Mouse (Mus musculus) spleen, adult 2 months (tissue): ENCODE data around the gene Lmx1a. TPM values are rescaled to one million over a fixed set of nuclear protein-coding genes. Genes with fewer than 3 reads are reported as not detected.

Experiments
- DNase-seq, 2 experiments: peaks; one replicate each; pipeline versions ENCODE4 v3.0.0 to v3.0.0-alpha.2; 2012 to 2021; ENCODE audit warnings: low spot score in 2 of 2, low read depth in 1 of 2
- H3K27ac ChIP-seq: fragments of 200-500 bp; 2 replicates; pipeline ENCODE4 v1.5.1; 2012; ENCODE audit warnings: low read length, inconsistent platforms; ENCODE audit not compliant: insufficient read depth
- H3K27me3 ChIP-seq: fragments of 200-500 bp; 2 replicates; pipeline ENCODE4 v1.6.1; 2012; ENCODE audit warnings: mild to moderate bottlenecking, moderate library complexity, low read length, inconsistent platforms; ENCODE audit not compliant: control insufficient read depth, insufficient read depth
- H3K36me3 ChIP-seq: fragments of 200-500 bp; 2 replicates; pipeline ENCODE4 v1.6.1; 2012; ENCODE audit warnings: mild to moderate bottlenecking, low read length, inconsistent platforms; ENCODE audit not compliant: control insufficient read depth, insufficient read depth
- H3K4me1 ChIP-seq: fragments of 200-500 bp; 2 replicates; pipeline ENCODE4 v1.6.1; 2011; ENCODE audit warnings: inconsistent platforms; ENCODE audit not compliant: control insufficient read depth, insufficient read depth, insufficient read length
- H3K4me3 ChIP-seq: fragments of 200-500 bp; 2 replicates; pipeline ENCODE4 v1.5.1; 2011; ENCODE audit warnings: mild to moderate bottlenecking, inconsistent platforms; ENCODE audit not compliant: insufficient read depth, insufficient read length; ENCODE audit errors: extremely low read depth
- CTCF ChIP-seq: fragments of 200-500 bp; IDR thresholded peaks from 2 replicates; pipeline ENCODE4 v1.5.1; 2011; ENCODE audit warnings: mild to moderate bottlenecking, inconsistent platforms; ENCODE audit not compliant: insufficient read depth, insufficient read length, insufficient replicate concordance; ENCODE audit errors: extremely low read depth
- POLR2A ChIP-seq: fragments of 200-500 bp; IDR thresholded peaks from 2 replicates; pipeline ENCODE4 v1.6.1; 2011; ENCODE audit warnings: low read depth, low read length, inconsistent platforms
- WGBS: fragments of 180-500 bp; shearing (Covaris S2); methylation state at CpG from one replicate; pipeline ENCODE4 v1.1.7; 2018; 5-methylcytosine and 5-hydroxymethylcytosine counted together
- polyA plus RNA-seq: library from polyadenylated mRNA; depleted of rRNA; stranded (reverse); fragments of >200 nt; gene quantifications from 2 replicates; pipeline ENCODE4 v1.2.3, GENCODE M21; 2012

Lmx1a gene
- polyA plus RNA-seq, 1 experiment = not detected

DNA sequence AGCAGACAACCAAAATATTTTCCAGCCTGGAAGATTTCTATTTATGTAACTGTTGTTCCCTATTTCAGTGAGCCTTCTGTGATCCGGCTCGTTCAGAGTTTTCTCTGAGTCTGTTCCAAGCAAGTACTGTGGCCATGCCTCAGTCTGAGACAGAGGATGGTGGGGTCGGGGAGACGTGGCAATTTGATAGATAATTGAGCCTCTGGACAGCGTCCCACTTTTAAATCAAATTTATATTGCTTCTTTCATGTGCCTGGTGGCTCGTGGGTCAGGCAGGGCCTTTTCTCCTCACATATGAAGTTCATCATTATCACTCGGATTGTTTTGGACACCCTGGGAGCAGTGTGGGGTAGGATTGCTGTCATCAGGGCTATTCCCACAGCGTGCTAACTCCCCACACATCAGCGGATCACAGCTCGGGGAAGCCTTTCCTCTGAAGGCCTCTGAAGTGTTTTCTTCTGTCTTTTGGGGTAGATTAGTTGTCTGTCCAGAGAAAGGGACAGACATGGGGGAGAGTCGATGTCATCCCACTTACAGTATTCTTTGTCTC is 6.9 kb downstream of the Lmx1a start:
- Histone ChIP-seq H3K4me3 (no peak overlapping the region), H3K36me3 (no peaks in the 10 kb centered on the region), H3K27me3 (peaks cover 2% of the 10 kb centered on the region; the same call in 1 of the 2 replicates), H3K4me1 (no peaks in the 10 kb centered on the region), H3K27ac (no peak overlapping the region)
- no peak for DNase-seq
- TF ChIP-seq CTCF (no peak), POLR2A (no peak)
- WGBS = 50% methylated on average over 11 of the region's 11 CpGs

DNA sequence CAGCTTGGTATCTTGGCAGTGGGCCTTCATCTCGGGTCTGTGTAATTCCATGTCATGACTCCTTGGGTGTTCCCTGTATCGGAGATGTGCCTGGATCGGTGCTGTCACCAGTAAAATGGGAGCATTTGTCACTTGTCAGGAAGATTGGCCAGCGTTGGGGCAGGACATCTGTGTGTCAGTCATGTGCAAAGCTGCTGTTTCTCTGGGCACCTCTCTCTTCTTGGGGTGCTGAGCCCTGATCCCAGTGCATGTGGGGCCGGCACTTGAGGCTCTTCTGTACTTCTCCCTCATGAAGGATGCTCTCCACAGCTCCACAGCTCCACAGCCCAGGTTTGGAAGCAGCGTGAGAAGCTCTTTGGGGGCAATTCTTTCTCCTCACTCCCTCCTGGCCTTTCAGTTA is 10.7 kb downstream of the Lmx1a start:
- no peaks in the 10 kb centered on the region for H3K27me3 ChIP-seq
- H3K4me3 ChIP-seq = no peak overlapping the region
- H3K27ac ChIP-seq = no peak overlapping the region
- no peak for DNase-seq
- 59% methylated on average over 6 of the region's 6 CpGs for WGBS
- no peaks in the 10 kb centered on the region for H3K36me3 ChIP-seq
- TF ChIP-seq POLR2A = no peak
- no peak for TF ChIP-seq CTCF
- H3K4me1 ChIP-seq = no peaks in the 10 kb centered on the region

DNA sequence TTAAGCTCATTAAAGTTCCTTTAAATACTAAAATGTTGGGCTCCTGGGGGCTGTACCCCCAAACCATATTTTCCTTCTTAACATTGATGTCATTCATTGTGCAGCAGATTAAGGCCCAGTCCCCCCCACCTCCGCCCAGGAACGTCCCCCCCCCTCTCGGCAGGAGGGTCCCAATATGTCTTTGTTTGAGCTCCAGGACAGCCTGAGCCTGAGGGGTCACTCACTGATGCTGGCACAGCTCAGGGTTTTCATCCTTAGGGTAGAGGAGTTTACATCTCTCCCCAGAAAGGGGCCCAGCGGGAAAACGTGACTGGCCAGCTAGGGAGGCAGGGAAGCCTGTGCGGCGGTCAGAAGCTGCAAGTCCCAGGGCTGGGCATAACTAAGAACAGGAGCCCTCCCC is 11.2 kb downstream of the Lmx1a start:
- no peaks in the 10 kb centered on the region for H3K4me1 ChIP-seq
- H3K4me3 ChIP-seq = no peak overlapping the region
- no peak for TF ChIP-seq POLR2A
- TF ChIP-seq CTCF = no peak
- no peaks in the 10 kb centered on the region for H3K36me3 ChIP-seq
- no peak overlapping the region for H3K27ac ChIP-seq
- no peak for DNase-seq
- no peaks in the 10 kb centered on the region for H3K27me3 ChIP-seq
- 49% methylated on average over 7 of the region's 7 CpGs for WGBS

DNA sequence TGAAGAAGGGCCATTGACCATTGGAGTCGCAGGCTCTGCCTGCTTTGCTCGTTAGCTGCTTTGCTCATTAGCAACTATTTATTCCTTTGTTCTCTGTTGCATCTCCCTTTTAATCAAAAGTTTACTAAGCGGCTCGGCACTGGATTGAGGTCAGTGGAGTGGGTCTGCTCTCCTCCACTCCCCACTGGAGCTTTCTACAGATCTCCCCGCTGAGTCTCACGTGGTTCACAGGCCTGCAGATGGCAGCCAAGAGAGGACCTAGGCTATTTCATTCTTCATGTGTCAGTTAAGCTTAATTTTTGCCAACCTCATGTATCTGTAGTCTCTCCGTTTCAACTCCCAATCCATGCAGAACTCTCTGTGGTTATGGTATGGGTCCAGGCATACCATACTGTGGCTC is 16.5 kb downstream of the Lmx1a start:
- DNase-seq = no peak
- no peak overlapping the region for H3K4me3 ChIP-seq
- TF ChIP-seq CTCF (no peak), POLR2A (no peak)
- no peaks in the 10 kb centered on the region for H3K4me1 ChIP-seq
- no peaks in the 10 kb centered on the region for H3K36me3 ChIP-seq
- H3K27ac ChIP-seq = no peak overlapping the region
- no peaks in the 10 kb centered on the region for H3K27me3 ChIP-seq
- WGBS = 74% methylated on average over 7 of the region's 7 CpGs

DNA sequence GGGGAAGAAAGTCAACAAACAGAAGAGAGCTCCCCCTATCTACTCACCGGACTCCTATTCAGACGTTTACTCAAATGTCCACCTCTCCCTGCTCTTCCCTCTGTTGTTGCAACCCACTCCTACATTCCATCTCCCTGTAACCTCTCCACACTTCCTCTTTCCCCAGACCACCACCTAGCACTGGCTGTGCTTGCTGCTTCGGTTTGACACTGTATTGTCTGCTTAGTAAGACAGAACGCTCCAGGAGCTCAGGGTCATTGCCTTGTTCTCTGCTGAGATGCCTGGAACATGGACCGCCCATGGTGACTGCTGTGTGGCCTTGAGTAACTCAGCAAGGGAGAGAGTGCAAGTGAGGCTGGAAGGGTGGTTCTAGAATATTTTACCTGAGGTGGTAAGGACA is 19.7 kb downstream of the Lmx1a start:
- Histone ChIP-seq H3K4me1 (no peaks in the 10 kb centered on the region), H3K36me3 (no peaks in the 10 kb centered on the region), H3K4me3 (no peak overlapping the region), H3K27me3 (no peaks in the 10 kb centered on the region), H3K27ac (no peak overlapping the region)
- DNase-seq = no peak
- TF ChIP-seq POLR2A (no peak), CTCF (no peak)
- WGBS = 62% methylated on average over 5 of the region's 5 CpGs

DNA sequence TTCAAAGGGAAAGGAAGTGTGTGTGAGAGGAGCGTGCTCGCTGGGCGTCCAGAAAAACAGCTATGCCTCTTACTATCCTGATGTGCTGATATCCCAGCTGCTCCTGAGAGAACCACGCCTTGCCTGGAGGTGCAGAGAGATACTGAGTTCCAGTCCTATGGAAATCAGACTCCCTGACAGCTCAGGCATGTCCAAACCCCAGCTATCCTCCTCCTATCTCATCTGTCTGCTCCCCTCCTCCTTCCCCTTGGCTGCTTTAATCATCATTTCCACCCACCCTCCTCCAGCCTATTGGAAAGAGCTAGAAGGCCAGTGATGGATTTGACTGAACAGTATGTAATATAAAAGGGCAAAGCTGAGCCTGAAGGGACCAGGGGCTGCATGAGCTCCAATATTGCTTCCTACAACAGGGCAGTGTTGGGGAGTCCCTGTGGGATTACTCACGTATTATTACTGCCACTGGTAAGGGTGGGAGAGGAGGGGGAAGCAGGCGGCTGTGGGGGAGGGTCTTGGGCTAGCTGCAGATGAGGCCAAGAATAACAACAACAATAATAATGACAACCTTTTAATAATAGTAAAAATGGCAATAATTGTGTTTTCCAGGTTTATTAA is 26.8 kb downstream of the Lmx1a start:
- TF ChIP-seq CTCF = no peak
- TF ChIP-seq POLR2A = no peak
- H3K4me1 ChIP-seq = no peaks in the 10 kb centered on the region
- no peaks in the 10 kb centered on the region for H3K27me3 ChIP-seq
- H3K36me3 ChIP-seq = no peaks in the 10 kb centered on the region
- H3K27ac ChIP-seq = no peak overlapping the region
- no peak overlapping the region for H3K4me3 ChIP-seq
- DNase-seq = no peak
- WGBS = 72% methylated on average over 6 of the region's 6 CpGs

DNA sequence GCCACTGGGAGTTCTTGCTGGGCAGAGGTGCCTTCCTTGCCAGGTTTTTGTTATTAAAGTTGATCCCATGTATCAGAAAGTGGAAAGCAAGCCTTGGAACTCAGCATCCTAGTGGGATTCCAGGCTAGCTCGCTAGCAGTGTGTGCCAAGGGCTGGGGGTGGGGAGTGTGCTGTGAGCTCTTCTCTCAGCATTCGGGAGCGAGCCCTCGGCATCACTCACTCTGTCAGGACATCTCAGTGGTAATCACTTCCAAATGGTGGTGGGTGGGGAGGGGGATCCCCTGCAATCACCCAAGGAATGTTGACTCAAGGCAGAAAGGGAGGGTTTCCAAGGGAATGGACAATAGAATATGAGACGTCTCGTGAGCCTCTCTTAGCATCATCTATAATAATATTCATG is 45.4 kb downstream of the Lmx1a start:
- DNase-seq = no peak
- 14% methylated on average over 6 of the region's 6 CpGs for WGBS
- Histone ChIP-seq H3K27me3 (no peaks in the 10 kb centered on the region), H3K27ac (no peak overlapping the region), H3K36me3 (no peaks in the 10 kb centered on the region), H3K4me1 (no peaks in the 10 kb centered on the region), H3K4me3 (no peak overlapping the region)
- no peak for TF ChIP-seq CTCF
- TF ChIP-seq POLR2A = no peak
